Mouse (Mus musculus): ENCODE data around the gene Rasip1. TPM values are rescaled to one million over a fixed set of nuclear protein-coding genes. Genes with fewer than 3 reads are reported as not detected.

Rasip1 gene
- polyA plus RNA-seq, 1 experiment from 2014 or later, result 24.3 TPM

- no peaks in the 10 kb centered on the region for H3K9me3 ChIP-seq (ENCODE audit: control insufficient read depth, low read length)
- no peaks in the 10 kb centered on the region for H3K27me3 ChIP-seq (ENCODE audit: control insufficient read depth, insufficient read depth, low read length)
- ATAC-seq (ENCODE audit: insufficient number of reproducible peaks, insufficient read depth, low FRiP score, low read depth), result 0 out of 2 replicates have a peak, but pooled peaks have one; percentile 14
- 35% methylated on average over 17 of the region's 17 CpGs for WGBS
- no peak overlapping the region; a peak in 1 of 4 replicates for H3K4me3 ChIP-seq (ENCODE audit: control insufficient read depth in 1 of 2, insufficient read depth in 1 of 2, low read depth in 1 of 2, low read length in 2 of 2)
- peaks cover 44 to 53% of the 10 kb centered on the region in 2 experiments for H3K4me1 ChIP-seq (ENCODE audit: control insufficient read depth in 2 of 2, insufficient read depth in 2 of 2, low read length in 2 of 2)
- peak overlapping the region; percentile 56 for H3K9ac ChIP-seq (ENCODE audit: low read length)
- H3K27ac ChIP-seq (replicated peaks in 1 of 2; ENCODE audit: control insufficient read depth in 1 of 2, insufficient read depth in 1 of 2, low read depth in 2 of 2, low read length in 2 of 2), result peak overlapping the region in 1 of 2 experiments; percentile 61; a peak in 3 of 4 replicates
- H3K4me2 ChIP-seq (ENCODE audit: low read length), result peak overlapping the region; percentile 80
- peaks cover 19% of the 10 kb centered on the region for H3K36me3 ChIP-seq (ENCODE audit: control insufficient read depth, insufficient read depth, low read length)
Measured at GRCm38 (mm10) chr7:45641391-45642040, 14.2 kb downstream of the Rasip1 start.

- Histone ChIP-seq H3K4me2 (ENCODE audit: low read length) (peak overlapping the region; percentile 80), H3K27me3 (ENCODE audit: control insufficient read depth, insufficient read depth, low read length) (no peaks in the 10 kb centered on the region), H3K9me3 (ENCODE audit: control insufficient read depth, low read length) (no peaks in the 10 kb centered on the region), H3K36me3 (ENCODE audit: control insufficient read depth, insufficient read depth, low read length) (peaks cover 13% of the 10 kb centered on the region; the same call in 1 of the 2 replicates), H3K4me3 (ENCODE audit: control insufficient read depth in 1 of 2, insufficient read depth in 1 of 2, low read depth in 1 of 2, low read length in 2 of 2) (no peak overlapping the region; a peak in 1 of 4 replicates), H3K27ac (replicated peaks in 1 of 2; ENCODE audit: control insufficient read depth in 1 of 2, insufficient read depth in 1 of 2, low read depth in 2 of 2, low read length in 2 of 2) (peak overlapping the region in 1 of 2 experiments; percentile 61; a peak in 1 of 4 replicates), H3K4me1 (ENCODE audit: control insufficient read depth in 2 of 2, insufficient read depth in 2 of 2, low read length in 2 of 2) (peaks cover 44 to 50% of the 10 kb centered on the region in 2 experiments), H3K9ac (ENCODE audit: low read length) (peak overlapping the region; percentile 56)
- WGBS, result 53% methylated on average over 5 of the region's 5 CpGs
- no peak for ATAC-seq (ENCODE audit: insufficient number of reproducible peaks, insufficient read depth, low FRiP score, low read depth)
Measured at GRCm38 (mm10) chr7:45642083-45642482, 14.8 kb downstream of the Rasip1 start.

- ATAC-seq (ENCODE audit: insufficient number of reproducible peaks, insufficient read depth, low FRiP score, low read depth), result no peak
- Histone ChIP-seq H3K27me3 (ENCODE audit: control insufficient read depth, insufficient read depth, low read length) (no peaks in the 10 kb centered on the region), H3K4me1 (ENCODE audit: control insufficient read depth in 2 of 2, insufficient read depth in 2 of 2, low read length in 2 of 2) (peaks cover 44 to 50% of the 10 kb centered on the region in 2 experiments), H3K4me3 (ENCODE audit: control insufficient read depth in 1 of 2, insufficient read depth in 1 of 2, low read depth in 1 of 2, low read length in 2 of 2) (peak overlapping the region; percentile 44 to 52), H3K9me3 (ENCODE audit: control insufficient read depth, low read length) (no peaks in the 10 kb centered on the region), H3K9ac (ENCODE audit: low read length) (peak overlapping the region; percentile 84), H3K4me2 (ENCODE audit: low read length) (peak overlapping the region; percentile 80), H3K27ac (replicated peaks in 1 of 2; ENCODE audit: control insufficient read depth in 1 of 2, insufficient read depth in 1 of 2, low read depth in 2 of 2, low read length in 2 of 2) (peak overlapping the region; percentile 70 to 82), H3K36me3 (ENCODE audit: control insufficient read depth, insufficient read depth, low read length) (peaks cover 7% of the 10 kb centered on the region; the same call in 1 of the 2 replicates)
- 49% methylated on average over 16 of the region's 16 CpGs for WGBS
Measured at GRCm38 (mm10) chr7:45642503-45643255, 15.4 kb downstream of the Rasip1 start.

- ATAC-seq (ENCODE audit: insufficient number of reproducible peaks, insufficient read depth, low FRiP score, low read depth), result peak; percentile 81
- Histone ChIP-seq H3K9me3 (ENCODE audit: control insufficient read depth, low read length) (no peaks in the 10 kb centered on the region), H3K4me1 (ENCODE audit: control insufficient read depth in 2 of 2, insufficient read depth in 2 of 2, low read length in 2 of 2) (peaks cover 39 to 46% of the 10 kb centered on the region in 2 experiments), H3K27me3 (ENCODE audit: control insufficient read depth, insufficient read depth, low read length) (no peaks in the 10 kb centered on the region), H3K9ac (ENCODE audit: low read length) (peak overlapping the region; percentile 84), H3K4me3 (ENCODE audit: control insufficient read depth in 1 of 2, insufficient read depth in 1 of 2, low read depth in 1 of 2, low read length in 2 of 2) (peak overlapping the region; percentile 44 to 52), H3K27ac (replicated peaks in 1 of 2; ENCODE audit: control insufficient read depth in 1 of 2, insufficient read depth in 1 of 2, low read depth in 2 of 2, low read length in 2 of 2) (peak overlapping the region; percentile 70 to 82), H3K4me2 (ENCODE audit: low read length) (peak overlapping the region; percentile 80), H3K36me3 (ENCODE audit: control insufficient read depth, insufficient read depth, low read length) (no peaks in the 10 kb centered on the region; the same call in 1 of the 2 replicates)
- 12% methylated on average over 28 of the region's 28 CpGs for WGBS
Measured at GRCm38 (mm10) chr7:45643441-45644178, 16.3 kb downstream of the Rasip1 start.

GRCm38 (mm10) chr7:45644183-45644582 lies 16.9 kb downstream of the Rasip1 start:
- ATAC-seq (ENCODE audit: insufficient number of reproducible peaks, insufficient read depth, low FRiP score, low read depth), result 0 out of 2 replicates have a peak, but pooled peaks have one; percentile 19
- Histone ChIP-seq H3K9ac (ENCODE audit: low read length) (peak overlapping the region; percentile 42), H3K27me3 (ENCODE audit: control insufficient read depth, insufficient read depth, low read length) (no peaks in the 10 kb centered on the region), H3K36me3 (ENCODE audit: control insufficient read depth, insufficient read depth, low read length) (no peaks in the 10 kb centered on the region), H3K4me1 (ENCODE audit: control insufficient read depth in 2 of 2, insufficient read depth in 2 of 2, low read length in 2 of 2) (peaks cover 36 to 47% of the 10 kb centered on the region in 2 experiments), H3K4me3 (ENCODE audit: control insufficient read depth in 1 of 2, insufficient read depth in 1 of 2, low read depth in 1 of 2, low read length in 2 of 2) (peak overlapping the region; percentile 30 to 44), H3K4me2 (ENCODE audit: low read length) (peak overlapping the region; percentile 80), H3K9me3 (ENCODE audit: control insufficient read depth, low read length) (no peaks in the 10 kb centered on the region), H3K27ac (replicated peaks in 1 of 2; ENCODE audit: control insufficient read depth in 1 of 2, insufficient read depth in 1 of 2, low read depth in 2 of 2, low read length in 2 of 2) (peak overlapping the region in 1 of 2 experiments; percentile 82; a peak in 2 of 4 replicates)
- WGBS, result 21% methylated on average over 18 of the region's 18 CpGs

GRCm38 (mm10) chr7:45644872-45645590 lies 17.7 kb downstream of the Rasip1 start:
- Histone ChIP-seq H3K4me3 (ENCODE audit: control insufficient read depth in 1 of 2, insufficient read depth in 1 of 2, low read depth in 1 of 2, low read length in 2 of 2) (no peak overlapping the region), H3K9ac (ENCODE audit: low read length) (0 out of 2 replicates have a peak overlapping the region, but pooled peaks have one; percentile 42), H3K9me3 (ENCODE audit: control insufficient read depth, low read length) (no peaks in the 10 kb centered on the region), H3K27me3 (ENCODE audit: control insufficient read depth, insufficient read depth, low read length) (no peaks in the 10 kb centered on the region), H3K4me1 (ENCODE audit: control insufficient read depth in 2 of 2, insufficient read depth in 2 of 2, low read length in 2 of 2) (peaks cover 37 to 45% of the 10 kb centered on the region in 2 experiments), H3K4me2 (ENCODE audit: low read length) (peak overlapping the region; percentile 80), H3K27ac (replicated peaks in 1 of 2; ENCODE audit: control insufficient read depth in 1 of 2, insufficient read depth in 1 of 2, low read depth in 2 of 2, low read length in 2 of 2) (no peak overlapping the region), H3K36me3 (ENCODE audit: control insufficient read depth, insufficient read depth, low read length) (no peaks in the 10 kb centered on the region)
- 76% methylated on average over 6 of the region's 6 CpGs for WGBS
- no peak for ATAC-seq (ENCODE audit: insufficient number of reproducible peaks, insufficient read depth, low FRiP score, low read depth)
